Mouse (Mus musculus) E14TG2a.4 (cell line): ENCODE data around the gene Snx25.

Source experiments
- CTCF ChIP-seq: conservative IDR thresholded peaks from 2 replicates; pipeline ENCODE4 v1.5.1; 2014; ENCODE audit warnings: low read length
- NANOG ChIP-seq: IDR thresholded peaks from 2 replicates; pipeline ENCODE4 v1.6.1; 2014; ENCODE audit warnings: borderline replicate concordance, low read length, mixed read lengths
- POU5F1 ChIP-seq: IDR thresholded peaks from 2 replicates; pipeline ENCODE4 v1.6.1; 2014; ENCODE audit warnings: low read length, borderline replicate concordance

DNA sequence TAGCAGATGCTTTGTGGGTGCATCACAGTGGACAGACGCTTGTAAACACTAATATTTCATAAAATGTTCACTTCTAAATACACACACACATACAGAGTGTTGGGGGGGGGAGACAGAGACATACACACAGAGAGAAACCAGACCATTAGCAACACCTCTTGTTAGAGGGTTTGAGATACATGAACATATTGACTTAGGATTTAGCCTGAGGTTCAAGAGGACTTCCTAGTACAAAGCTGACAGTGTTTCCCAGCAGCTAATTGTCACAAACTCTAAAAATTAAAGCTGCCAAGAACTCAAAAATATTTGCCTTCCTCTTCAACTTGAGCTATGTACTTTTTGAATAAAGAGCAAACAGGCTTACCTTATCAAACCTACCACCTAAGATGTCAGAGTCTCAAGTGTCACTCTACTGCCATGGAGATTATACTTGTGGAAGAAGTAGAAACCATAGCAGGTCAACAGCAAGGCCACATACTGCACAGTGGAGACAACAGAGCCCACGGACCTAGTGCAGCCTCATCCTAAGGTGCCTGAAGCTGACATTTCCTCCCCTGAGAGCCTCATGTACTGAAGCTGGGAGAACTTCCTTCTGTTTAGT, 78.3 kb downstream of the Snx25 start:
- no peak for TF ChIP-seq CTCF
- TF ChIP-seq POU5F1: no peak
- TF ChIP-seq NANOG: no peak
